Mouse (Mus musculus) erythroid progenitor cell, adult 5-6 weeks (primary cell): ENCODE results near the gene Srrd. TPM values are rescaled to one million over a fixed set of nuclear protein-coding genes. Genes with fewer than 3 reads are reported as not detected.
A peak's percentile ranks its signal among the peaks of the same experiment; 100 is the strongest.

Source experiments
- ATAC-seq: replicated peaks from 2 replicates; pipeline ENCODE4 v1.8.0; 2016; ENCODE audit warnings: moderate number of reproducible peaks, mild to moderate bottlenecking, moderate TSS enrichment, inconsistent platforms; ENCODE audit not compliant: poor library complexity, low FRiP score, severe bottlenecking
- total RNA-seq, 2 experiments: library from RNA; stranded (forward) in 1 of 2; stranded (reverse) in 1 of 2; fragments of 150-400 nt in 1 of 2; fragments of 186-747, 209-891 nt in 1 of 2; gene quantifications; 2 replicates each; pipeline versions ENCODE4 v1.2.3 to v1.2.4; 2015 to 2017; ENCODE audit warnings: low replicate concordance in 2 of 2

Srrd gene
- total RNA-seq, 2 experiments from 2014 or later: 0.38 to 20.1 TPM

DNA sequence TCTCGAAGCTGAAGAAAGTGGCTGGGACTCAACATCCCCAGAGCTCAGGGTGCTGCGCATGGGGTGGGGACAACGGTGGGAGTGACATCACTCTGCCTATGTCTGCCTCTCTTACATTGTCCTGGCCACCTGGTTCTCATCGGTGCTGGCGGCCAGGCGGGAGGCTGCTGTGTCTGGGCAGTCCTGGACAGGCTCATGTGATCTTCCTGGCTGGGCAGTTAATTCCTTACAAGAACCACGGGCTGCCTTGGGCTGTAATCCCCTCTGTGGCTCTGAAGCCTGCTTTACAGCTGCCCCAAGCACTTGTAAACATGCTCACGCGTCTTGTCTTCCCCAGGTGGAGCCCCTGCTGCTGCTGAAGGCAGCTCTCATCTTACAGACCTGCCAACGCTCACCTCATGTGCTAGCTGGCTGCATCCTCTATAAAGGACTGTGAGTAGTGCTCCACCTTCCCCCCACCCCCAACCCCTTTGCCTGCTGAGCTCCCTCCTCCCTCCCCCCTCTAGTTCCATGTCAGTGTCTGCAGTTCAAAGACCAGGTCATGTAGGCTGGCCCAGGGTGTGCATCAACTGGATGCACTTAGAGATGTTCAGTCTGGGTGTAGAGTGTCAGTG lies 21.5 kb upstream of the Srrd start:
- ATAC-seq: no peak

DNA sequence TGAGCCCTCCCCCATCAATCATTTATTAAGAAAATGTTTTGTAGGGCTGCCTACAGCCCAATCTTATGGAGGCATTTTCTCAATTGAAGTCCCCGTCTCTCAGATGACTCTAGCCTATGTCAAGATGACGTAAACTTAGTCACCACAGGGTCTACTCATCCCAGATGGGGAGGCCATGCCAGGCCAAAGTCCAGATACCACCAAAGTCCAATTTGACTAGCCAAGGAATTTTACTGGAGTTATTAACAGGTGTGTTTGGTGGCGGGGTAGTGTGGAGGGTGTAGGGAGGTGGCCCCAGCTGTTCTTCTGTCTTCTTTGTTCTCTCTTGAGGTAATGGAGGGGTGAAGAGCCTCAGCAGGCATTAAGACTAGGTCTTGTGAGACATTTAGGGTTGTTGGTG lies 17.2 kb upstream of the Srrd start:
- no peak for ATAC-seq

DNA sequence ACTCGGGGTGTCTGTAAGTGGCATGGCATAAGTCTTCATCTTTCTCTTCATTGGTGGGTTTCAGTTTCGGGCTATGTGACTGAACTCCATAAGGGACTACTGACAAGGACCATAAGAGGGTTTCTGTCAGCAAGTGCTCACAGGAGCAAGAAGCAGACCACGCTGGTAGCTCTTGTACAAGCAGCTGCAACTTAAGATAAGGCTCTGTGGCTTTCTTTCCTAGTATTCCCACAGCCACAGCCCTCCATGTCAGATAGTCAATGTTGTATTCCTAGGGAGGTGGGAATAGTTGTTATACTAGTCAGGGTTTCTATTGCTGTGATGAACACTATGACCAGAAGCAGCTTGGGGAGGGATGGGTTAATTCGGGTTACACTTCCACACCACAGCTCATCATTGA lies 16.7 kb upstream of the Srrd start:
- 0 out of 2 replicates have a peak, but pooled peaks have one; percentile 63 for ATAC-seq

DNA sequence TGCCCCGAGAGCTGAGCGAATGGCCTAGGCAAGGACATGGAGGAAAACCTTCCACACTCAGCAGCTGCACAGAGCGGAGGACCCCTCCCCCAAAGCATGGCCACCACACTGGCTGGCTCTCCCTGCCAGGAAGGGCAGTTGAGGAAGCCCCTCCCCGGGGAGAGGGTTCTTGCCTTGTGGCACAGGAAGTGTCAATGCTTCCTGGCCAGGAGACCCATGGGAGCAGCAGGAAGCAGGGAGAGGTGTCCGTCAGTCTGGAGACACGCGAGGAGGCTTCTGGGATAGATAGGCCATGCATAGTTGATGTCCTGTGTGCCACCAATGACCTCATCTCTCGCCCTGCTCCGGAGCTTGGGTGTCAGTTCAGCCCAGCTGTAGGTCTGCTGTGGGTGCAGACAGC lies 13.5 kb upstream of the Srrd start:
- no peak for ATAC-seq

DNA sequence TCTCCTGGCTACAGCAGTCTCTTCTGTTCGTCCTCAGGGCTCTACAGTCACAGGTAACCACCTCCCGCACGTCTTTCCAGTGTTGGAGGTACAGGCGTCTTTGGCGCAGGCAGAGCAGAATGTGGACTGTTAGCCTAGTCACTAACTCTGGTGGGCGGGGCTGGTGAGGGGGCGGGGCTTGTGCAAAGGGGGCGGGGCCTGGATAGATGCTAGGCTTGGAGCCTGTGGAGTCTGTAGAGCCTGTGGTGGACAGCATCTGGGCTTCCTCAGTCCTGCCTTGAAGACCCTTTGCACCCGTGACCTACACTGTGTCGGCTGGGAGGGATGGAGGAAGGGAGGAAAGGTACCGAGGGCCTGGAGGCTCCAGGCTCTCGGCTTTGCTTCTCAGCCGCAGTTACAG lies 13.1 kb upstream of the Srrd start, which contains the start of gene Gm6583:
TSS of gene Gm6583 (minus strand) at position 124 of the 400 bp plus-strand sequence.
- no peak for ATAC-seq

DNA sequence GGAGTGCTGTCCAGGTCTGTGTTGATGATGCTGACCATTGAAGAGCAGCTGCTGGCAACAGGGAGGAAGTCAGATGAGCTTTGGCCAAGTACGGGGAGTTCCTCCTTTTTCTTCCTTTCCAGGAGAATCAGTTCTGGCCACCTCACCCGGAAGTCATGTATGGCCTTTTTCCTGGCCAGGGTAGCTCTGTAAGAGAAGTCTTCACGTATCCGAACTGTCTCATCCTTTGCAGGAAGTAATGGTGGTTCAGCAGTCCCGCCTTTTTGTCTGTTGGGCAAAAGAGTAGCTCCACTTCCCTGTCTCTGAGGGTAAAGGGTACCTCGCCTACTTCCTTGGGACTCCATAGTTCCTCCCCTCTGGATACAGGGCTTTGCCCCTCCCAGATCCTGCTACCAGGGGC lies 12.7 kb upstream of the Srrd start:
- ATAC-seq: no peak

DNA sequence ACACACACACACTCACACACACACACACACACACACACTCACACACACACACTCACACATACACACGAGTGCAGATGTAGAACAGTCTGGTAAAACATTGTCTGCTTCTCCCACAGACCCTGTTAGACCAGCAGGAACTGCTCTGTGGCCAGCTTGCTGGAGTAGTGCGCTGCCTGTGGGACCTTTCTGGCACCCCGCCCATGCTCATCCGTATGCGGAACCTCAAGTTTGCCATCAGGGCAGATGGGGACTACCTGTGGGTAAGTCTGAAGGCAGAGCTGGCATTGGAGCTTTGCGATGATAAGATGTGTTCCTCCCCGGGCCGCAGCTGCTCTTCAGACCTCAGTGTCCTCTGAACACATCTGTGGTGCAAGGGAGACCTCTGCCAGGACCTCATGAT lies 6.3 kb upstream of the Srrd start:
- ATAC-seq: no peak

DNA sequence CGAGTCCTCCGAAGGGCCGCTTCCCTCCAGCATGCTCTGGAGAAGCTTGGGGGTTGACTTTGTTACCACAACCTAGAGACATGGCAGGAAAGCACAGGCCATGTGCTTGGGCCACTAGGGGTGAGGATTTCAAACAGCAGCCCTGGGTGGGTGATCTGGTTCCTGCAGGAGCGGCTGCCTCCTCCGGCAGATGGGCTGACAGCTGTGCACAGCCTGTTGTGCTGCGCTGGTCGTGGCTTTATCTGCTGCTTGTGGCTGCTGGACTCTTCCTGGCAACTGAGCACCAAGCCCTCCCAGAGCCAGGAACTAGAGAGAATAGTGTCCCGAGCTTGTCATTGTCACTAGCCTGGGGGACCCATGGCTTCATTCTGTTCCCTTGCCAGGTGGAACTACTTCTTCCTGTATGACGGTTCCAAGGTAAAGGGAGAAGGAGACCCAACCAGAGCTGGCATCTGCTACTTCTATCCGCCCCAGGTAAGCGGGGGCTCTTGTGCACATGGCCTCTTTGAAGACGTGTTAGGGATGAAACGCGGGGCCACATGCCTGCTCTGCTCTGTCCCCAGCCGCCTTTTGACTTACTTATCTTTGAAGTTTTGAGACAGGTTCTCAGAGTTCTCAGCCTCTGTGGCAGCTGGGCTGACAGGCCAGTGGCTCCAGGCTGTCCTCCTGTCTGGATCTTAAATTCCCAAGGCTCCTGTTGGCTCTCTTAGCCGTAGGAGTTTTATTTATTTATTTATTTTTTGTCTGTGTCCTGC lies 3.5 kb upstream of the Srrd start:
- ATAC-seq: no peak

DNA sequence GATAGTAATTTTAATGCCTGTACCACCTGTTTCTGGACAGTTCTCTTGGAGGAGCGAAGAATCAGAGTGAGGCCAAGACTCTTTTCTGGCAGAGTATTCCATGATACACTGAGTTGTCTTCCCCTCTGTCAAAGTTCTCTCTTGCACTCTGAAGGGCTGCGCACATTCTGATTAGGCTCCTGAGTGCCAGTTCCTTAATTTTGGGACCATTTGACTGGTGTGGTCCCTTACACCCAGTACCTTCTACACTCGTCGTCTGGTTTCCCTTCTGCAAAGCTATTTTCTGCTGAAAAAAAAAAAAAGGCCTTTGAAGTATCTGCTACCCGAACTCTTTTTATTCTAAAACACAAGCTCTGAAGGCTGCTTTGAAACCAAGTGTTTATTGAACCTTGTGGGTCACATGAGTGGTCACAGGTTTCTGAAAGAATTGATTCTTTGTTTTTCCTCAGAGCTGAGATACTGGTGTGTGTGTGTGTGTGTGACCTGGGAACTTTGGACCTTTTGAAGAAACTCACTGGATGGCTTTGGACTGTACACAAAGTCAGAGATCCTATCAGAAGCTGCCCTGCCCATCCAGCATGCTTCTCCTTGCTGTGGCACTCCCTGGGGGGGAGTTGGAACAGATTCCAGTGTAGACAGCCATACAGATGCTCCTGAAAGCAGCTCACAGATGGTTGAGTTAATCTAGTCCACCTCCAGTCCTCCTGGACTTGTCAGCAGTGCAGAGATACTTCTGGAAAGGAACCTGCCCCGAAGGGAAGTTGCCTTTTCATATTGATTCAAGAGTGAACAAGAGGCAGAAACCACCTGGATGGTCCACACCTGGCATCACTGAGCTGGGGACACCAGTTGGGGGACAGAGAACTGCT lies 1.5 kb upstream of the Srrd start:
- no peak for ATAC-seq

DNA sequence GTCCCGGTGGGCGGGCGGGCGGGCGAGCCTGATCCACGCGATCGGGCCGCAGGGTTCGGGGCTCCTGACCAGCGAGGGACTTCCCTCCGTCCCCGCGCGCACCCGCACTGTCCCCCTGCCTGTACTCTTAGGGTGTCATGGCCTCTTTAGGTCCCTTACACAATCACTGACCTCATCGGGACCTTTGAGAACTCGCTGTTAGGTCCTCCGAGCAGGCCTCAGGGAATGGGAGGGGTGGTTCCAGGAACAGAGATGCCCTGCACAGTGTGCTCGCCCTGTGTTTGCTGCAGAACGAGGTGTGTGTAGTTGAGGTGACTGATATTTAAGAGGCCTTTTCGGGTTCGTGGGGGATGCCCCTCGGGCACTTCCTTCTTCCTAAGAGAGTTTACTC lies 360 bp upstream of the Srrd start:
- ATAC-seq: 0 out of 2 replicates have a peak, but pooled peaks have one; percentile 41

DNA sequence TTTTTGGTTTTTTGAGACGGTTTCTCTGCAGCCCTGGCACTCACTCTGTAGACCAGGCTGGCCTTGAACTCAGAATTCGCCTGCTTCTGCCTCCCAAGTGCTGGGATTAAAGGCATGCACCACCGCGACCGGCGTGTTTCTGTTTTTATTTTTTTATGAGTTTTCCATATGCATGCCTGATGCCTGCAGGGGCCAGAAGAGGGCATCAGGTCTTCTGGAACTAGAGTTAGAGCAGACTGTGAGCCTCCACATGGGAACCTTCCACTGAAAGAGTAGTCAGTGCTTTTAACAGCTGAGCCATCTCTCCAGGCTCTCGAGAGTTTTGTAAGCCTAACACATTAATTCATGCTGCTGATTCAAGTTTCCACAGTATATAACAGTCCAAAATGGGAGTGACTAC lies 3.6 kb downstream of the Srrd start:
- no peak for ATAC-seq

DNA sequence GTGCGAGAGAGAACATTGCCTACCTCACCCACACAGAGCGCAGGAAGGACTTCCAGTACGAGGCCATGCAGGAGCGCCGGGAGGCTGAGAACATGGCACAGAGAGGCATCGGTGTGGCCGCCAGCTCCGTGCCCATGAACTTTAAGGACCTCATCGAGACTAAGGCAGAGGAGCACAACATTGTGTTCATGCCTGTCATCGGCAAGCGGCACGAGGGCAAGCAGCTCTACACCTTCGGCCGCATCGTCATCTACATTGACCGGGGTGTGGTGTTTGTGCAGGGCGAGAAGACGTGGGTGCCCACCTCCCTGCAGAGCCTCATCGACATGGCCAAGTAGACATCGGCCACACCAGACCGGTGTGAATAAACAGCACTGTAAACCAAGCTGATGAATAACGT lies 5.8 kb downstream of the Srrd start:
- no peak for ATAC-seq

DNA sequence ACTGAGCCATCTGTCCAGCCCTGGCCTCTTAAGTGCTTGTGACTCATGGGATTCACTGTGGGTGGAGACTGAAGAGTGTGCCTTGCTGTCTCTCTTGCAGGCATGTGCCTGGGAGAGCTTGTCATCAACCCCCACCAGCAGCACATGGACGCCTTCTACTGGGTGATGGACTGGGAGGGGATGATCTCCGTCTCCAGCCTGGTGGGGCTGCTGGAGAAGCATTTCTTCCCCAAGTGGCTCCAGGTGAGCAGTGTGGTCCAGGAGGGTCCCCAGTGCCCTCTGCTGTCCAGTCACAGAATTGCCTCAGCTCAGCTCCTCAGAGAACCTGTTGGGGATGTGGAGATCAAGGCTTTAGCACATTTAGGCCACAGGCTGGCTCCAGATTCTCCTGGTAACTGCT lies 7.4 kb downstream of the Srrd start:
- 0 out of 2 replicates have a peak, but pooled peaks have one; percentile 32 for ATAC-seq

DNA sequence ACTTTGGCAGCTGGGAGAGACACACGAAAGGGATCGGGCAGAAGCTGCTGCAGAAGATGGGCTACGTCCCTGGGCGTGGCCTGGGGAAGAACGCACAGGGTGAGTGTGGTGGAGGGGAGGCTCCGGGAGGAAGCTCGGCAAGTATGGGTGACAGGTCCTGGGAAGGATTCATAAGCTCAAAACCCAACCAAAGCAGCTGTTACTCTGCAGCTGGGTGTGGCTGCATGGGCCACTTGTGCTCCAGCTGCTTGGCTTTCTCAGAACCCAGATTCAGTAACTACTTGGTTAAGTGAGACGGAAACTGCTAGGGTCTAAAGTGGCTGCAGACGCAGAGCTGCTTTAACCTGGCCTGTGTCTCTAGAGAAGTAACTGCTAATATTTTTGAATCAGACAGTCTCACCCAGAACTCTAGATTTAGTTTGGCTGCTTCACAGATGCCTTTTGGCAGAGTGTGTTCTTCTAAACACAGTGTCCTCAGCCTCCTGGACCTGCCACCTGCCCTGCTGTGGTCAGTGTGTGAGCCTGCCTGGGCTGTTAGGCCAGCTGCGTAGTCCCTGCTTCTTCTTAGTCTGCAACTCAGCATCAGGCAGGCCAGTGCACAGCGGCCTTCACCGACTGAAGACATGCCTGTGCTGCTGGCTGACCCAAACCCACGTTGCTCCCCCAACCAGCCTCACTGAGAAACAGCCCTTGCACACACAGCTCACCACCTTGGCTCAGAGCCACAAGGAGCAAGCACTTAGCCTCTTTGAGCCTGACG lies 12.9 kb downstream of the Srrd start:
- ATAC-seq: no peak

DNA sequence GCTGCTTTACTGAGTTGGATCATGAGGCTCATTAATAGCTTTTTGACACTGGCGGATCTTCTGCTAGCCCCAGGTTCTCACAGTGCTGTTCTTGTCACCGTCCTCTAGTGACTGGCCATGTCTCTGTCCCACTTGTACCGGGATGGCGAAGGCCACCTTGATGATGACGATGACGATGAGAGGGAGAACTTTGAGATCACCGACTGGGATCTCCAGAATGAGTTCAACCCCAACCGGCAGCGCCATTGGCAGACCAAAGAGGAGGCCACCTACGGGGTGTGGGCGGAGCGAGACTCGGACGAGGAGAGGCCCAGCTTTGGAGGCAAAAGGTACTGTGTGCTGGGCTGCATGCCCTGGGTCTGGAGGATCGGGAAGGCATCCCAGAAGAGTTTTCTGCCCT lies 15.0 kb downstream of the Srrd start:
- no peak for ATAC-seq

DNA sequence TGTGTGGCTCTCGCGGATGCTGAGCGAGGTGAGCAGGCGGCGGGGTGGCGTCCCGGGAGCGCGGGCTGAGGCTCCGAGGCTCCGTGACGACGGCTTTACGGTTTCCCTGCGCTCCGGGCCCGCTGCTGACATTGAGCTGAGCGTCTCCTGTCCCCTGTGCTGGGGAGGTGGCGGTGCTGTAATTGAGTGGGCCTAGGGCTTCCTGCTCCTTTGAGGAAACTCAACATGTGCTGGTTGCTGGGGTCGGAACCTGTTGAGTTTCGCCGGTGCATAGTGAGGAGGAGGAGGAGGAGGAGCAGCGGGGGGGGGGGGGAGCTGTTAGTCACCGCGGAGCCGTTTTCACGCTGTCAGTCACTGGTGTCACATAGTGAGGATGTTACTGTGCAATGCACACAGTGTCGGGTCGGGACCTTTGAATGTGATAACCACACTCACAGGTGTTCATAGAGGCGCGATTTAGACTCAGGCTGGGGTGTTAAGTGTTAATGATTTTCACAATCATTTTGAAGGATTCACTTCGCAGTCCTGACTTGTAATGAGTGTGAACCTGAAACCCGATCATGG lies 16.3 kb downstream of the Srrd start:
- ATAC-seq: peak; percentile 12

DNA sequence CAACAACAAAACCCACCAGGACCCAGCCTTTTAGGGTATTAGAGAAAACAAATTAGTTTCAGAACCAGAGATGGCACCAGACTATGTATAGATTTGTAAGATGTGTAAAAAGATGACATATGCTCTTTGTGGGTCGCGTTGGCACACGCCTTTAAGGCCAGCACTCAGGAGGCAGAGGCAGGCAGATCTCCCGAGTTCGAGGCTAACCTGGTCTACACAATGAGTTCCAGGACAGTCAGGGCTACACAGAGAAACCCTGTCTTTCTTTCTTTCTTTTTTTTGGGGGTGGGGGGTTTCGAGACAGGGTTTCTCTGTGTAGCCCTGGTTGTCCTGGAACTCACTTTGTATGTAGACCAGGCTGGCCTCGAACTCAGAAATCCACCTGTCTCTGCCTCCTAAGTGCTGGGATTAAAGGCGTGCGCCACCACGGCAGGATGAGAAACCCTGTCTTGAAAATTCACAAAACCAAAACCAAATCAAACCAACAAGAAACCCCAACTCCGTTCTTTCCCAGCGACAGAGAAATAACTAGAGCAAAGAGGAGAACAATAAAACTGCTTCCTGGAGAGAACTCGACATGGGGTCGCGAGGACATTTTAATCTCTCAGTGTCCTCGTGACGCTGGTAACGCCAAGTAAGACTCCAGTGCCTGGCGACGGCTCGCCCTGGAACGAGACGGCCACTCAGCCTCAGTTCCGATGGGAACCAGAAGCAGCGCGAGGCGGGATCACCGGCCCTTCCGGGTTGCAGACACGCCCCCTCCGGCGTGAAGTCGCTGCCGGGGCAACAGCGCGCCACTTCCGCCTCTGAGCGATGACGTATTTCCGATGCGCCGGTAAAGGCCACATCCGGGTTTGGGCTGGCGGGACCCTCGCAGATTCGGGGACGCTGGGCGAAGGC lies 17.0 kb downstream of the Srrd start, which contains the start of gene Tfip11:
TSS of gene Tfip11 (plus strand) at position 813 of the 900 bp plus-strand sequence.
- peak; percentile 92 for ATAC-seq
